In genomic region chr7:24394054-24394453, GRCm38 (mm10) we compare ENCODE assay signal across 26 mouse cellular contexts. TPM values are rescaled to one million over a fixed set of nuclear protein-coding genes. Genes with fewer than 3 reads are reported as not detected.
DNase-seq lines count a peak whose midpoint lies in the region; ATAC-seq and TF ChIP-seq lines count a peak whose summit lies in the region.
"Had no signal": no experiment of that assay in that cellular context is flagged by ENCODE, and none has a peak within 500 bp of the region (broad histone marks: within the 10 kb centered on the region; RNA-seq: fewer than 3 reads in every experiment).

No protein-coding gene starts in this region.

- no peak for ATAC-seq in limb, embryonic 12.5 days (ENCODE audit: insufficient number of reproducible peaks, insufficient read depth, low FRiP score, low TSS enrichment, low read depth)
- 0 out of 2 replicates have a peak, but pooled peaks have one; percentile 23 for ATAC-seq in liver, embryonic 16.5 days (ENCODE audit: low read depth)
- ATAC-seq in hindbrain, embryonic 11.5 days (ENCODE audit: low FRiP score), result no peak
- ATAC-seq: intestine, embryonic 15.5 days had no signal

- 0 out of 2 replicates have a peak overlapping the region, but pooled peaks have one; percentile 48 for H3K9ac ChIP-seq in limb, embryonic 12.5 days (replicated peaks)
- H3K9ac ChIP-seq in liver, embryonic 16.5 days (ENCODE audit: low read depth, low read length), result peak overlapping the region; percentile 52; the same call in 1 of the 2 replicates
- H3K9ac ChIP-seq in hindbrain, embryonic 11.5 days (ENCODE audit: low read depth, low read length), result no peak overlapping the region
- H3K9ac ChIP-seq: embryonic facial prominence, embryonic 12.5 days; heart, embryonic 13.5 days; hindbrain, embryonic 14.5 days; intestine, embryonic 15.5 days had no signal

- TF ChIP-seq POLR2A in thymus, adult 2 months (IDR thresholded peaks at IDR 0.05; ENCODE audit: control insufficient read depth, extremely low read depth, insufficient read depth, low read length, poor library complexity), result no peak

- H3K27ac ChIP-seq in thymus, adult 2 months (ENCODE audit: control insufficient read depth, insufficient read depth, low read length), result peak overlapping the region; percentile 93
- H3K27ac ChIP-seq in limb, embryonic 12.5 days, result peak overlapping the region; percentile 90
- H3K27ac ChIP-seq in liver, embryonic 16.5 days (ENCODE audit: low read length), result peak overlapping the region; percentile 91
- H3K27ac ChIP-seq in hindbrain, embryonic 11.5 days (ENCODE audit: low read depth, low read length), result no peak overlapping the region
- H3K27ac ChIP-seq: embryonic facial prominence, embryonic 12.5 days; forebrain, embryonic 10.5 days; heart, embryonic 13.5 days; hindbrain, embryonic 14.5 days; intestine, embryonic 15.5 days; midbrain, embryonic 10.5 days; stomach, postnatal 0 days had no signal

- WGBS in thymus, adult 2 months, result 45% methylated on average over 3 of the region's 3 CpGs
- 86% methylated on average over 3 of the region's 3 CpGs for WGBS in limb, embryonic 12.5 days
- WGBS in liver, embryonic 16.5 days (ENCODE audit: insufficient replicate concordance), result 24% methylated on average over 2 of the region's 3 CpGs
- 92% methylated on average over 2 of the region's 3 CpGs for WGBS in hindbrain, embryonic 11.5 days

- H3K9me3 ChIP-seq in limb, embryonic 12.5 days, result no peaks in the 10 kb centered on the region
- H3K9me3 ChIP-seq in liver, embryonic 16.5 days (replicated peaks; ENCODE audit: control insufficient read depth, low read length), result no peaks in the 10 kb centered on the region
- no peaks in the 10 kb centered on the region for H3K9me3 ChIP-seq in hindbrain, embryonic 11.5 days (ENCODE audit: control insufficient read depth, low read length)
- H3K9me3 ChIP-seq: embryonic facial prominence, embryonic 12.5 days; forebrain, embryonic 10.5 days; heart, embryonic 13.5 days; intestine, embryonic 15.5 days; midbrain, embryonic 10.5 days had no signal

- no peak for DNase-seq in thymus, adult 2 months
- no peak for DNase-seq in thymus, postnatal 25 days
- no peak for DNase-seq in left cerebral cortex, adult 18-20 months (ENCODE audit: low spot score in 2 of 2)
- DNase-seq in hindbrain, embryonic 11.5 days (ENCODE audit: low spot score), result no peak
- no peak for DNase-seq in layer of hippocampus, adult 11-12 months (ENCODE audit: low spot score)
- DNase-seq: adrenal gland, adult 2 months; cerebellum, adult 9-10 months; kidney, postnatal 14 days; lung, adult 18-20 months; lung, postnatal 14 days; right cerebral cortex, adult 18-20 months had no signal

- H3K27me3 ChIP-seq in thymus, adult 2 months (ENCODE audit: control insufficient read depth, insufficient read depth, low read length), result no peaks in the 10 kb centered on the region
- no peaks in the 10 kb centered on the region for H3K27me3 ChIP-seq in limb, embryonic 12.5 days
- no peaks in the 10 kb centered on the region for H3K27me3 ChIP-seq in liver, embryonic 16.5 days (ENCODE audit: control insufficient read depth, insufficient read depth, low read depth, low read length)
- H3K27me3 ChIP-seq in hindbrain, embryonic 11.5 days (ENCODE audit: control insufficient read depth, insufficient read depth, low read length), result no peaks in the 10 kb centered on the region
- H3K27me3 ChIP-seq: embryonic facial prominence, embryonic 12.5 days; heart, embryonic 13.5 days; intestine, embryonic 15.5 days had no signal

- no peaks in the 10 kb centered on the region for H3K36me3 ChIP-seq in thymus, adult 2 months (ENCODE audit: control insufficient read depth, insufficient read depth, low read length)
- no peaks in the 10 kb centered on the region for H3K36me3 ChIP-seq in limb, embryonic 12.5 days
- no peaks in the 10 kb centered on the region for H3K36me3 ChIP-seq in liver, embryonic 16.5 days (ENCODE audit: control insufficient read depth, insufficient read depth)
- no peaks in the 10 kb centered on the region for H3K36me3 ChIP-seq in hindbrain, embryonic 11.5 days (ENCODE audit: control insufficient read depth, insufficient read depth, low read length)
- H3K36me3 ChIP-seq: embryonic facial prominence, embryonic 12.5 days; forebrain, embryonic 10.5 days; heart, embryonic 13.5 days; intestine, embryonic 15.5 days; midbrain, embryonic 10.5 days had no signal

- peak overlapping the region; percentile 28; the same call in 1 of the 2 replicates for H3K4me2 ChIP-seq in limb, embryonic 12.5 days
- peak overlapping the region; percentile 55 for H3K4me2 ChIP-seq in liver, embryonic 16.5 days (ENCODE audit: low read depth, low read length)
- H3K4me2 ChIP-seq in hindbrain, embryonic 11.5 days (replicated peaks; ENCODE audit: low read depth, low read length), result no peak overlapping the region
- H3K4me2 ChIP-seq: embryonic facial prominence, embryonic 12.5 days; heart, embryonic 13.5 days; hindbrain, embryonic 14.5 days; intestine, embryonic 15.5 days had no signal

- TF ChIP-seq CTCF in thymus, adult 2 months (IDR thresholded peaks at IDR 0.05; ENCODE audit: borderline replicate concordance, control insufficient read depth, extremely low read depth, insufficient read depth, low read length, poor library complexity), result no peak

- H3K4me3 ChIP-seq in thymus, adult 2 months (ENCODE audit: control insufficient read depth, insufficient read depth, low read length), result no peak overlapping the region
- no peak overlapping the region for H3K4me3 ChIP-seq in limb, embryonic 12.5 days (replicated peaks)
- no peak overlapping the region; the same call in 1 of the 2 replicates for H3K4me3 ChIP-seq in liver, embryonic 16.5 days (ENCODE audit: low read depth, low read length)
- no peak overlapping the region for H3K4me3 ChIP-seq in hindbrain, embryonic 11.5 days (ENCODE audit: low read depth, low read length)
- H3K4me3 ChIP-seq: embryonic facial prominence, embryonic 12.5 days; forebrain, embryonic 10.5 days; heart, embryonic 13.5 days; intestine, embryonic 15.5 days; midbrain, embryonic 10.5 days had no signal

- H3K4me1 ChIP-seq in thymus, adult 2 months (replicated peaks; ENCODE audit: control insufficient read depth, insufficient read depth, low read length), result peaks cover 25% of the 10 kb centered on the region
- H3K4me1 ChIP-seq in limb, embryonic 12.5 days (replicated peaks), result peaks cover 46% of the 10 kb centered on the region
- H3K4me1 ChIP-seq in liver, embryonic 16.5 days (ENCODE audit: control insufficient read depth, low read depth, low read length), result peaks cover 62% of the 10 kb centered on the region
- no peaks in the 10 kb centered on the region; the same call in 1 of the 2 replicates for H3K4me1 ChIP-seq in hindbrain, embryonic 11.5 days (replicated peaks; ENCODE audit: control insufficient read depth, insufficient read depth, low read length)

RNA-seq across cellular contexts. Expression of gene Smg9, which starts 5.4 kb away (rescaled TPM):
- 166 and 168 TPM in 2 replicates for polyA plus RNA-seq in thymus, adult 2 months (2012; rRNA removed)
- polyA plus RNA-seq in limb, embryonic 12.5 days (2016; fragmentation: Nextera tagmentation; extraction: Ambion mirVana), result 22.7 and 25.4 TPM in 2 replicates
- 12.8 and 14.3 TPM in 2 replicates for polyA plus RNA-seq in liver, embryonic 16.5 days (2015; fragmentation: Nextera tagmentation; extraction: Ambion mirVana)
- 10 to 100 TPM; 40.2 to 43.0 TPM for total RNA-seq in left cerebral cortex, adult 18-20 months (2021)
- polyA plus RNA-seq in hindbrain, embryonic 11.5 days (2014; fragmentation: Nextera tagmentation; extraction: Ambion mirVana), result 18.4 and 21.3 TPM in 2 replicates

RNA-seq across cellular contexts. Expression of gene Kcnn4, which starts 24.0 kb away (rescaled TPM):
- 402 and 429 TPM in 2 replicates for polyA plus RNA-seq in thymus, adult 2 months (2012; rRNA removed)
- polyA plus RNA-seq in limb, embryonic 12.5 days (2016; fragmentation: Nextera tagmentation; extraction: Ambion mirVana), result 2.1 and 2.8 TPM in 2 replicates
- 91.9 and 93.4 TPM in 2 replicates for polyA plus RNA-seq in liver, embryonic 16.5 days (2015; fragmentation: Nextera tagmentation; extraction: Ambion mirVana)
- under 1 TPM; 0.19 to 0.45 TPM for total RNA-seq in left cerebral cortex, adult 18-20 months (2021)
- polyA plus RNA-seq in hindbrain, embryonic 11.5 days (2014; fragmentation: Nextera tagmentation; extraction: Ambion mirVana), result 2.4 and 3.5 TPM in 2 replicates

RNA-seq across cellular contexts. Expression of gene Lypd5, which starts 45.1 kb away (rescaled TPM):
- 0.85 and 1.00 TPM in 2 replicates for polyA plus RNA-seq in thymus, adult 2 months (2012; rRNA removed)
- polyA plus RNA-seq in limb, embryonic 12.5 days (2016; fragmentation: Nextera tagmentation; extraction: Ambion mirVana), result not detected in 2 replicates
- polyA plus RNA-seq in liver, embryonic 16.5 days (2015; fragmentation: Nextera tagmentation; extraction: Ambion mirVana), result not detected in 2 replicates
- not detected for total RNA-seq in left cerebral cortex, adult 18-20 months (2021)
- polyA plus RNA-seq in hindbrain, embryonic 11.5 days (2014; fragmentation: Nextera tagmentation; extraction: Ambion mirVana), result not detected in 2 replicates
- total RNA-seq: adrenal gland, adult 2 months; common myeloid progenitor, adult 5-6 weeks; gastrocnemius, adult 8-10 months; granulocyte monocyte progenitor cell, adult 5-6 weeks; heart, postnatal 25 days; left cerebral cortex, adult 8-10 months had no signal
- polyA plus RNA-seq: adrenal gland, adult 2 months; embryonic facial prominence, embryonic 12.5 days; forebrain, embryonic 10.5 days; heart, embryonic 13.5 days; hindbrain, embryonic 14.5 days; intestine, embryonic 15.5 days; midbrain, embryonic 10.5 days; neural tube, embryonic 11.5 days had no signal

RNA-seq across cellular contexts. Expression of gene Irgc1, which starts 58.0 kb away (rescaled TPM):
- 0.97 and 3.0 TPM in 2 replicates for polyA plus RNA-seq in thymus, adult 2 months (2012; rRNA removed)
- polyA plus RNA-seq in limb, embryonic 12.5 days (2016; fragmentation: Nextera tagmentation; extraction: Ambion mirVana), result not detected in 2 replicates
- not detected in 2 replicates for polyA plus RNA-seq in liver, embryonic 16.5 days (2015; fragmentation: Nextera tagmentation; extraction: Ambion mirVana)
- under 1 TPM in 1 of 2 experiments, not detected in 1; 0.37 TPM for total RNA-seq in left cerebral cortex, adult 18-20 months (2021)
- not detected in 2 replicates for polyA plus RNA-seq in hindbrain, embryonic 11.5 days (2014; fragmentation: Nextera tagmentation; extraction: Ambion mirVana)
- total RNA-seq: adrenal gland, adult 2 months; common myeloid progenitor, adult 5-6 weeks; gastrocnemius, adult 8-10 months; granulocyte monocyte progenitor cell, adult 5-6 weeks; heart, postnatal 25 days had no signal
- polyA plus RNA-seq: adrenal gland, adult 2 months; embryonic facial prominence, embryonic 12.5 days; forebrain, embryonic 10.5 days; heart, embryonic 13.5 days; hindbrain, embryonic 14.5 days; intestine, embryonic 15.5 days; midbrain, embryonic 10.5 days; neural tube, embryonic 11.5 days had no signal

Comparison
In these comparisons a context has a peak if more than half of its experiments do, and no peak if none do; other contexts are left out.
1. RNA of gene Kcnn4, which starts 24.0 kb away (polyA plus RNA-seq): 402 to 429 TPM in thymus, adult 2 months and 91.9 to 93.4 TPM in liver, embryonic 16.5 days; 2.4 to 3.5 TPM in hindbrain, embryonic 11.5 days and 2.1 to 2.8 TPM in limb, embryonic 12.5 days; every median in the first group is over 10 times any median in the second.